Mouse (Mus musculus): ENCODE data around the gene Skiv2l. TPM values are rescaled to one million over a fixed set of nuclear protein-coding genes. Genes with fewer than 3 reads are reported as not detected.
A peak's percentile ranks its signal among the peaks of the same experiment; 100 is the strongest.
"Not testable (repeated sequence)": the region's sequence is repeated elsewhere in the genome, so short reads cannot be mapped to it uniquely, and the experiment has no call there.

Gene Skiv2l
- polyA plus RNA-seq, 1 experiment = 77.4 TPM

DNA sequence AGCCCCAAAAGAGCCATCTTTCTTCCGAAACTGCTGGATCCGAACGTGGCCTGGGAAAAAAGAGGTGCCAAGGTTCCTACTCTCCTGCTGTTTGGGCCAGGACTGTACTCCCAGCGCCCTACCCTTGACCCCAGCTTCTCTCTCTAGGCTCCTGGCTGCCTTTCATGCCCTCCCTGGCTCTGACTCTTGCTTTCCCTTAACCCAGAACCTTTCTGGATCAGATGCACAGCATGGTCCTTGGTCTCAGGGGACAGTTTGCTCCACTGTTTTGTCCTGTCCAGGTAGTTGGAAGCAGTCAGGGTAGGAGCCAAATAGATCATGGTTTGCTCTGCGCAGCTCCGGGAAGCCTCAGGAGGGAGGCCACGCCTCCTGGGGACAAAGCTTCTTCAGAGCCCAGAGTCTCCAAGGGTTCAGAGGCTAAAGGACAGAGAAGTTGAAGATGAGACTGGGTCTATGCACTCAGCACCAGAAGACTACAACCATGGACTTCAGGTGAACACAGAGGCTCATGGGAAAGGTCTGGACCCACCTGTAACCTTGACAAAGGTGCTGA lies 35.1 kb downstream of the Skiv2l start:
- no peak for DNase-seq
- TF ChIP-seq POLR2A (IDR thresholded peaks at IDR 0.05; ENCODE audit: borderline replicate concordance, insufficient read depth, low read length) (no peak), CTCF (IDR thresholded peaks at IDR 0.05; ENCODE audit: borderline replicate concordance, insufficient read depth, low read depth, low read length) (no peak)
- H3K4me3 ChIP-seq (replicated peaks; ENCODE audit: insufficient read depth, low read depth, low read length) = no peak overlapping the region
- H3K4me1 ChIP-seq (ENCODE audit: control insufficient read depth, insufficient read depth, low read length) = no peaks in the 10 kb centered on the region
- H3K27me3 ChIP-seq (ENCODE audit: control insufficient read depth, insufficient read depth, low read length) = no peaks in the 10 kb centered on the region
- WGBS = 71% methylated on average over 7 of the region's 7 CpGs
- no peak overlapping the region for H3K27ac ChIP-seq (ENCODE audit: insufficient read depth, low read length)

DNA sequence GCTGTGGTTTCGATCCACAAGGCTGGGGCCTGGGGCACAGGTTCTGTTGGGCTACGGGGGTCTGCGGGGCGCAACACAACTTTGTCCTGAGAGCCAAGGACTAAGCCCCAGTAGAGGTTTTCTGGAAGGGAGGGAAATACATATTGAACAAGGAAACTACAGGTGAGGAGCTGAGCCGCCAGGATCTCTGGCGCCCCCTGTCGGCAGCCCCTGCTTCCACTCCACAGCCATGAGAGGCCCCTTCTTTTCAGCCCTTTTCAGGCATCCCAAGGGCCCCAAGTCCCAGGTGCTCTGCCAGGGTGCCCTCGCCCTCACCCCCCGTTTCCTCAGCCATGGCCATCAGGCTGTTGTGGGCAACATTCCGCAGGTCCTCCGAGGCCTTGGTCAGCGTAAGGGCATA lies 36.3 kb downstream of the Skiv2l start:
- 67% methylated on average over 12 of the region's 12 CpGs for WGBS
- peak; percentile 66 for TF ChIP-seq CTCF (IDR thresholded peaks at IDR 0.05; ENCODE audit: borderline replicate concordance, insufficient read depth, low read depth, low read length)
- H3K27me3 ChIP-seq (ENCODE audit: control insufficient read depth, insufficient read depth, low read length); H3K4me1 ChIP-seq (ENCODE audit: control insufficient read depth, insufficient read depth, low read length); H3K4me3 ChIP-seq (replicated peaks; ENCODE audit: insufficient read depth, low read depth, low read length); H3K27ac ChIP-seq (ENCODE audit: insufficient read depth, low read length): not testable (repeated sequence)
- DNase-seq = peak in 1 of 2 experiments; percentile 48

DNA sequence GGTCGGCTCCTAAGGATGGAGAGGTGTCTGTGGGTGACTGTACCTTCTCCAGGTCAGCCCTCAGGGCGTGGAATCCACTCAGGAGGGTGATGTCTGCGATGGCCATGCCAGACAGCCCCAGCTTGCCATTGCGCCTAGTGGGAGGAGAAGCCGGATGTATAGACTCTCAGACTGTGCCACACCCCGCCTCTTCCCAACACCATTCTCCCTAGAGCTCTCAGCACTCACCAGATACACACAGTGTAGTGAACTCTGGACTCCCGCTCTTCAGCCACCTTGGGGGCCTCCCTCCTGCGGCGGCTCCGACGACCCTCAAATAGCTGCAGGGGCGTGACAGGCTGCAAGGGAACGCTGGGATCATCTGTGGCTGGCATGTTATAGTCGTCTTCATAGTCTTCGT lies 38.7 kb downstream of the Skiv2l start:
- Histone ChIP-seq H3K27ac (ENCODE audit: insufficient read depth, low read length) (no peak overlapping the region), H3K4me1 (ENCODE audit: control insufficient read depth, insufficient read depth, low read length) (no peaks in the 10 kb centered on the region), H3K27me3 (ENCODE audit: control insufficient read depth, insufficient read depth, low read length) (no peaks in the 10 kb centered on the region), H3K4me3 (replicated peaks; ENCODE audit: insufficient read depth, low read depth, low read length) (no peak overlapping the region)
- no peak for DNase-seq
- no peak for TF ChIP-seq CTCF (IDR thresholded peaks at IDR 0.05; ENCODE audit: borderline replicate concordance, insufficient read depth, low read depth, low read length)
- WGBS = 76% methylated on average over 15 of the region's 15 CpGs

DNA sequence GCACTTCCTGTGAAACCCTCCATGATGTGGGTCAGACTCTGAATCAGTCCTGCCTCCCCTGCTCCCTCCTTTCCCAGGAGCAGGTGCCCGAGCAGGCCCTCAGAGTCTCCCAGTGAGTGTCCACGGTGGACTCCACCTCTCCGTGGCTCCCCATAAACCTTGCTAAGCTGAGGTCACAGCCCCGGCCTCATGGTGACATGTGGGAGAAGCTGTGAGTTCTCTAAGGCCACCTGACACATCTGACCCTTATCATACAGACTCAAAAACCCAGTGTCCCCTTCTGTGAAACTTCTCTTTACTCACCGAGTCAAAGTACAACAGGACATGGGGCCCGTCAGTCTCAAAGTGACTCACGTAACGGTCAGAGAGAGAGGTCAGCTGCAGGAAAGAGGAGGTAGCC lies 39.2 kb downstream of the Skiv2l start:
- not testable (repeated sequence) for DNase-seq; H3K27ac ChIP-seq (ENCODE audit: insufficient read depth, low read length); H3K4me1 ChIP-seq (ENCODE audit: control insufficient read depth, insufficient read depth, low read length); H3K27me3 ChIP-seq (ENCODE audit: control insufficient read depth, insufficient read depth, low read length); H3K4me3 ChIP-seq (replicated peaks; ENCODE audit: insufficient read depth, low read depth, low read length)
- 84% methylated on average over 8 of the region's 8 CpGs for WGBS

DNA sequence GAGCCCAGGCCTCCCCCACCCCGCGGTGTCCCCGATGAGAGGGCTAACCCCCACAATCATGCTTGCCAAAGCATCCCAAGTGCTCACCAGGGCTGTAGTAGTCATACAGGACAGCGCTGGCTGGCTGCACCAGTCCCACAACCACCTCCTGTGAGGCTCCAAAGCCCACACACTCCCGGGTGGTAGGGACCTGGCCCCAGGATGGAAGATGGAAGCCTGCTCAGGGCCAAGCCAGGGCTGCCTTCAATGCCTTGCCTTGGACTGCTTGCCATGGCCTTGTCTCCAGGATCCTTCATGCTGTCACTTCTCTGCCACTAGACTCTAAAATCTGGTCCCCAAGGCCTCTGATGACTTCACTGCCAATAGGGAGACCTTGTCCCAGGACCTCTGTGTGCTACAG lies 39.6 kb downstream of the Skiv2l start:
- H3K27me3 ChIP-seq (ENCODE audit: control insufficient read depth, insufficient read depth, low read length); DNase-seq; H3K4me3 ChIP-seq (replicated peaks; ENCODE audit: insufficient read depth, low read depth, low read length); H3K4me1 ChIP-seq (ENCODE audit: control insufficient read depth, insufficient read depth, low read length); H3K27ac ChIP-seq (ENCODE audit: insufficient read depth, low read length): not testable (repeated sequence)
- WGBS = 86% methylated on average over 5 of the region's 5 CpGs

DNA sequence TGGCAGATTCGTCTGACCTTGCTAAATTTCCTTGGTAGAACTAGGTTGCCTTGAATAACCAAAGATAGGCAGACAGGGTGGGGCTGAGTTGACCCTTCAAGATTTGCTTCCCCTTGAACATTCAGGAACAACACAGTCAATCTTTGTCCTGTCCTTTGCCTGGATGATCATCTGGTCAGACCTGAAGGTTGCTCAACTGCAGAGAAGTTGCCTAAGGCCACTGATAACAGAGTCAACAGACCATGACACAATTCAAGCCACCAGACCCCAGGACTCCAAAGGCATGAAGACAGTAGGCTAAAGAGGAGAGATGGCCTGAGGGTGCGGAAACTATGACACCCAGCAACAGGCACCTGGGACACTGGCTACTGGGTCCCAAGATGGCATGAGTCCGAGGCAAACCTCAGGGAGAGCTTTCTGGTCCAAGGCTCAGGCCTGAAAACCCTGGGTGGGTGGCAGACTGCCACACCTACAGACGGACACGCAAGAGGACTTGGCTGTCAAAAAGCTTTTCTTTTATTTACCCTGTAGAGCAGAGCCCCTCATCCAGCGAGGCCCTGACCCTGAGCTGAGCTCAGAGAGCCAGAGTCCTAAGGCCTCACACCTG lies 41.3 kb downstream of the Skiv2l start:
- Histone ChIP-seq H3K27me3 (ENCODE audit: control insufficient read depth, insufficient read depth, low read length) (no peaks in the 10 kb centered on the region), H3K4me3 (replicated peaks; ENCODE audit: insufficient read depth, low read depth, low read length) (no peak overlapping the region), H3K4me1 (ENCODE audit: control insufficient read depth, insufficient read depth, low read length) (no peaks in the 10 kb centered on the region), H3K27ac (ENCODE audit: insufficient read depth, low read length) (no peak overlapping the region)
- DNase-seq = no peak
- no peak for TF ChIP-seq CTCF (IDR thresholded peaks at IDR 0.05; ENCODE audit: borderline replicate concordance, insufficient read depth, low read depth, low read length)
- TF ChIP-seq POLR2A (IDR thresholded peaks at IDR 0.05; ENCODE audit: borderline replicate concordance, insufficient read depth, low read length) = no peak
- WGBS = 37% methylated on average over 6 of the region's 6 CpGs

DNA sequence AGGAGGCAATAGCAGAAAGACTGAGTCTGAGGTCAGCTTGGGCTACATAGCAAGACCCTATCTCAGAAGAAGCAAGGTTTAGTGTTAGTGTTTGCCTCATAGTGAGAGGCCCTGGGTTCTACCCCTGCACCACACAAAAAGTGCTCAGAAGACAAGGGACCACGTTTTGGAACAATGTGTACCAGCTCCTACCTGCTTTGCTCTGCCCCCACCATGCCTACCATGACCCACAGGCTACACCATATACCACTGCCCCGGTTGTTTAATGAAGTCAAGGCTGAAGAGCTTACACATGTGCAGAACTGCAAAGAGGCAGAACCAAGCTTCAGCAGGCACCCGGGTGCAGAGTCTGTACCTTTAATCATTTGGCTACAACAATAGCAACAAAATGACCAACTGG lies 42.8 kb downstream of the Skiv2l start:
- no peaks in the 10 kb centered on the region for H3K27me3 ChIP-seq (ENCODE audit: control insufficient read depth, insufficient read depth, low read length)
- no peak overlapping the region for H3K4me3 ChIP-seq (replicated peaks; ENCODE audit: insufficient read depth, low read depth, low read length)
- WGBS = 64% methylated on average over 3 of the region's 3 CpGs
- H3K4me1 ChIP-seq (ENCODE audit: control insufficient read depth, insufficient read depth, low read length) = no peaks in the 10 kb centered on the region
- DNase-seq = no peak
- no peak overlapping the region for H3K27ac ChIP-seq (ENCODE audit: insufficient read depth, low read length)
- TF ChIP-seq CTCF (IDR thresholded peaks at IDR 0.05; ENCODE audit: borderline replicate concordance, insufficient read depth, low read depth, low read length) (no peak), POLR2A (IDR thresholded peaks at IDR 0.05; ENCODE audit: borderline replicate concordance, insufficient read depth, low read length) (no peak)

DNA sequence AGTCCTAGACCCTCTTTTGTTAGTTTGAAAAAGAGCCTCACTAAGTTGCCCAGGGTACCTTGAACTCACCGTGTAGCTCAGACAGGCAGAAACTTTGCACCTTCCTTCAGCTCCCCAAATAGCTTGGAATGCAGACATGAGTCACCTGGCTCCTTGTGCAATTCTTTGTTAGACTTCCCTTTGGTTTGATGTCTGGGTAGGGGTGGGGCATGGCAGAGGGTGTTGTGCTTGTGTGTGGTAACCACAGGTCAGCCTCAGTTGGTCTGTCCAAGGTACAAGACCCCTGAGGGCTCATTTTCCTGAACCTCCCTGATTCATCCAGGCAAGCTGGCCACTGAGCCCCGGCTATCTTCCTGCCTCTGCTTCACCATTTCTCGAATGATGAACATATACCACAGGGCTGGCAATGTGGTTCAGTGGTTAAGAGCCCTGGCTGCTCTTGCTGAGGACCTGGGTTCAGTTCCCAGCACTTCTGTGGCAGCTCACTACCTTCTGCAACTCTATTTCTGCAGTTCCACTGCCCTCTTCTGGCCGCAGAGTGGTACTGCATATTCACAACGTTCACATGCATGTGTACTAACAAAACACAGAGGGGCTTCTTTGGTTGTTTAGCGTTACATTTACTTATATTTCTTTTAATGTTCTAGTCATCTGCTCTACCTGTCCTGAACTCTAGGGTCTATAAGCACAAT lies 45.0 kb downstream of the Skiv2l start:
- Histone ChIP-seq H3K4me1 (ENCODE audit: control insufficient read depth, insufficient read depth, low read length) (no peaks in the 10 kb centered on the region), H3K27ac (ENCODE audit: insufficient read depth, low read length) (no peak overlapping the region), H3K4me3 (replicated peaks; ENCODE audit: insufficient read depth, low read depth, low read length) (no peak overlapping the region), H3K27me3 (ENCODE audit: control insufficient read depth, insufficient read depth, low read length) (no peaks in the 10 kb centered on the region)
- TF ChIP-seq CTCF (IDR thresholded peaks at IDR 0.05; ENCODE audit: borderline replicate concordance, insufficient read depth, low read depth, low read length) (0 out of 2 replicates have a peak, but pooled peaks have one; percentile 16), POLR2A (IDR thresholded peaks at IDR 0.05; ENCODE audit: borderline replicate concordance, insufficient read depth, low read length) (no peak)
- WGBS = 76% methylated on average over 6 of the region's 6 CpGs
- no peak for DNase-seq

DNA sequence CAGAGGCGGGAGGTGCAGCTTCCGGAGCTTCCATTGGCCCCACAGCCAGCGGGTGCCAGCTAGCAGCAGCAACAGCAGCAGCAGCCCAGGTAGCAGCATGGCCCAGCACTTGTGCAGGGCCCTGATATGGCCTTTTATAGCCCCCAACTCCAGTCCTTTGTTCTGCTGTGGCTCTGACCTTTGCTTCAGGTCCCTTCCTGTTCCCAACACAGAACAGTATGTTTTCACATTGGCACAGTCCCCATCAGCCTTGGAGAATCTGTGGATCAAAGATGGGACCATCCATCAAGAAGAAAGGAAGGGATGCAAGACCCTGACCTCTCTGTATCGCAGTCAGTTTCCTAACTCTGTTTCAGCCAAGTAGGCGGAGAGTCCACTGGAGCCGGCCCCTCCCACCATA lies 45.7 kb downstream of the Skiv2l start, which contains the start of gene Cyp21a1:
Gene Cyp21a1, minus strand, starts transcription at position 261 of the 400 bp plus-strand sequence.
- DNase-seq; H3K27me3 ChIP-seq (ENCODE audit: control insufficient read depth, insufficient read depth, low read length); H3K4me1 ChIP-seq (ENCODE audit: control insufficient read depth, insufficient read depth, low read length); H3K27ac ChIP-seq (ENCODE audit: insufficient read depth, low read length); H3K4me3 ChIP-seq (replicated peaks; ENCODE audit: insufficient read depth, low read depth, low read length): not testable (repeated sequence)
- 86% methylated on average over 6 of the region's 6 CpGs for WGBS

DNA sequence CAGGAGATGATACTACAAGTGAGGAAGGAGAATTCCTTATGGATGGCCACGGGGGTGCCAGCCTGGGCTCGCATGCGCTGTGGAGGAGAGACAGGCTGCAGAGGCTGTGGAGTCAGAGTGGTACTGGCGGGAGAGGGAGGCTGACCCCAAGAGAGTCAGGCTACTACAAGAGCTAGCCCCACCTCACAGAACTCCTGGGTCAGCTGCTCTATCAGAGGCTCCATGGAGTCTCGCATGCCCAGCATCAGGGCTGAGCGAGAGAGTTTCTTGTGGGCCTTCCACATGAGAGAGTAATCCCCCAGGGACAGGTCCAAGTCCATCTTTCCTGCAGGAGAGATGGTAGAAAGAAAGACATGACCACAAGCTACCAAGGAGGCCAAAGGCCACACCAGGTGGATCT lies 46.6 kb downstream of the Skiv2l start:
- not testable (repeated sequence) for H3K27me3 ChIP-seq (ENCODE audit: control insufficient read depth, insufficient read depth, low read length); DNase-seq; H3K4me3 ChIP-seq (replicated peaks; ENCODE audit: insufficient read depth, low read depth, low read length); H3K4me1 ChIP-seq (ENCODE audit: control insufficient read depth, insufficient read depth, low read length); H3K27ac ChIP-seq (ENCODE audit: insufficient read depth, low read length)
- 90% methylated on average over 6 of the region's 6 CpGs for WGBS

DNA sequence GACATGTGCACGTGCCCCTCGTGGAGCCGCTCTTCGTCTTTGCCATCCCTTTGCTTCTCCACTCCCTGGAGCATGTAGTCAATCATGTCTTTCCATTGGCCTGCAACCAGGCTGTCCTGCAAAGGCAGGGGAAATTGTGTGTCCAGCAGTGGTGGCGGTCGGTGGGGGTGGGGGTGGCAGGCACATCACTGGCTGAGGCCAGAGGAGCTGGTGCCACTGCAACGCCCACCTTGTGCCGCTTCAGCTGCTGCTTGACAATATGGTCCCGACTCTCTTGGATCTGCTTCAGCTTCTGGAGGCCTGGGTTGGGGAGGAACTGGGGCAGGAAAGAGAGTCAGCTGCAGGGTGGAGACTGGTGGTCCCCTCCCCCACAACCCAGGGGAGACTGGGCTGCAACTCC lies 47.3 kb downstream of the Skiv2l start:
- not testable (repeated sequence) for H3K27ac ChIP-seq (ENCODE audit: insufficient read depth, low read length); H3K4me1 ChIP-seq (ENCODE audit: control insufficient read depth, insufficient read depth, low read length); H3K4me3 ChIP-seq (replicated peaks; ENCODE audit: insufficient read depth, low read depth, low read length); DNase-seq; H3K27me3 ChIP-seq (ENCODE audit: control insufficient read depth, insufficient read depth, low read length)
- 73% methylated on average over 9 of the region's 9 CpGs for WGBS

All from cerebellum, adult 2 months (tissue).